Mouse (Mus musculus) kidney, adult 11 months (tissue): ENCODE data around the gene E330014E10Rik.
"Not testable (repeated sequence)": the region's sequence is repeated elsewhere in the genome, so short reads cannot be mapped to it uniquely, and the experiment has no call there.

Experiments used
- DNase-seq: peaks from one replicate; pipeline ENCODE4 v3.0.0; 2022

Gene E330014E10Rik

GRCm38 (mm10) chr5:95775690-95776089 lies at the start of gene E330014E10Rik:
Gene E330014E10Rik, plus strand, starts transcription at chr5:95775990.
- DNase-seq = not testable (repeated sequence)

DNA sequence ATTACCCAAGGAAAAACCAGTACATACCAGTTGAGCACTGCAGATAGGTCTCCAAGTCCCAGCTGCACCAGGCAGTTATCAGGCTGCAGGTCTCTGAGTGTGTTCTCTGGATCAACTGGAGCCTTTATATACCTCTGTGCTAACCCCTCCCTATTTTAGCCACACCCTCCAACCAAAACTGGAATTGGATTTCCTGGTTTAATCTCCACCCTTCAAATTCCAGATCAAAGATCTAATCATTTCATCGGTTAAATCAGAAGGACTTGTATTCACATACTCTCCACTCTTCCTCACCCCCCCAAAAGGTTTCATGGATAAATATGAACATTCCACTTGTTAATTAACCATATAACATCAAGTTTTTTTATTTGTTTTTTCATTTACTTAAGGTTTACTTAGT lies 39.7 kb upstream of the E330014E10Rik start, which contains the start of gene Gm7978:
TSS of gene Gm7978 (minus strand) at position 101 of the 400 bp plus-strand sequence.
- not testable (repeated sequence) for DNase-seq

- DNase-seq = not testable (repeated sequence)
These were observed 34.1 kb upstream of the E330014E10Rik start, which contains the start of gene Gm7982 for GRCm38 (mm10) chr5:95741714-95742113. Gene Gm7982, plus strand, starts transcription at chr5:95742014.

- not testable (repeated sequence) for DNase-seq
These were observed 35.1 kb downstream of the E330014E10Rik start for GRCm38 (mm10) chr5:95810841-95811240.

DNA sequence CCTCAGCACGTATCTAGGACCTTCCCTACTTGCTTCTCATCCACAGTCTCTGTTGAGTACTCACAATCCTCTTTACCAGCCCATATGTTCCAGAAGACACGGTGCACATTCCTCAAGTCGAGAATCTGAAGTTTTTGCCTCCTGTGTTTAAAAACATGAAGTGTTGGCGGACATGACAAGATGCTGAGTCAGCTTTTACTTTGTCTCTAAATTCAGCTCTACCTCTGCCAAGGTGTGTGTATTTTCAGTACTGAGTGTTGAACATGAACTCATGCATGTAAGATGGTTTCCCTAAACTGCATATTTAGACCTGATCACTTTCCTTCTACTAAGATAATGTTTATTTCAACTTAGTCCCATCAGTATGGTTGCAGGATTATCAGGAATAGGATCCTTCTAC lies 60.8 kb downstream of the E330014E10Rik start:
- DNase-seq = no peak

DNA sequence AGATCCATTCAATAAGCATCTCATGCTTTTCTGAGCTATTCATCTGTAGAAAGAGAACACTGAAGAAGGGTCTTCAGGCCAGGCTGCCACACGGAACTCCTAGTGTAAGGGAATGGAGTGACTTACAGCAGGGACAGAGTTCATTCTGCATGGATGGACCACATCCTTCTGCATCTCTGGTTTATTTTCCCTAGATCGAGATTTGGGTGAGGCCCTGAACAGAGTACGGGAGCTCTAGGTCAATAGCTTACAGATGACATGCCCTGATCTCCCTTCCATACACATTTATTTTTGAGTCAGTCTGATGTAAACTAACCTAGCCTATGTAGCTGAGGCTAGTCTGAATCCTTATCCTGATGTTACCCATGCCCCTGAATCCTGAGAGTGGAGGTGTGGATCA lies 78.2 kb downstream of the E330014E10Rik start:
- no peak for DNase-seq
